Mouse (Mus musculus) hindbrain, embryonic 11.5 days (tissue): ENCODE results near the gene 1600014C10Rik. TPM values are rescaled to one million over a fixed set of nuclear protein-coding genes. Genes with fewer than 3 reads are reported as not detected.

ENCODE experiments used
- ATAC-seq: fragments of 200-750 bp; cut with Nextera tagmentation; 2 replicates; pipeline ENCODE4 v1.8.0; 2017; ENCODE audit warnings: mild to moderate bottlenecking, moderate TSS enrichment, moderate library complexity; ENCODE audit not compliant: low FRiP score
- DNase-seq: peaks from one replicate; pipeline ENCODE4 v3.0.0-alpha.2; 2015; ENCODE audit warnings: low spot score
- H3K27ac ChIP-seq: fragments of 300-500 bp; sonication (generic); 2 replicates; pipeline ENCODE4 v1.5.1; 2014; ENCODE audit warnings: mild to moderate bottlenecking, low read depth, low read length
- H3K27me3 ChIP-seq: fragments of 300-500 bp; sonication (generic); 2 replicates; pipeline ENCODE4 v1.6.1; 2014; ENCODE audit warnings: mild to moderate bottlenecking, low read length, moderate library complexity, mixed read lengths; ENCODE audit not compliant: control insufficient read depth, insufficient read depth
- H3K36me3 ChIP-seq: fragments of 300-500 bp; sonication (generic); 2 replicates; pipeline ENCODE4 v1.6.1; 2014; ENCODE audit warnings: mild to moderate bottlenecking, low read length, moderate library complexity, mixed read lengths; ENCODE audit not compliant: control insufficient read depth, insufficient read depth
- H3K4me1 ChIP-seq: fragments of 300-500 bp; sonication (generic); replicated peaks from 2 replicates; pipeline ENCODE4 v1.6.1; 2014; ENCODE audit warnings: low read length, mixed read lengths; ENCODE audit not compliant: control insufficient read depth, insufficient read depth
- H3K4me2 ChIP-seq: fragments of 300-500 bp; sonication (generic); replicated peaks from 2 replicates; pipeline ENCODE4 v1.6.1; 2014; ENCODE audit warnings: mild to moderate bottlenecking, low read depth, low read length
- H3K4me3 ChIP-seq: fragments of 300-500 bp; sonication (generic); 2 replicates; pipeline ENCODE4 v1.5.1; 2014; ENCODE audit warnings: low read depth, low read length
- H3K9ac ChIP-seq: fragments of 300-500 bp; sonication (generic); 2 replicates; pipeline ENCODE4 v1.6.1; 2014; ENCODE audit warnings: low read depth, low read length
- H3K9me3 ChIP-seq: fragments of 300-500 bp; sonication (generic); 2 replicates; pipeline ENCODE4 v1.6.1; 2016; ENCODE audit warnings: low read length; ENCODE audit not compliant: control insufficient read depth
- WGBS: fragments of 180-500 bp; shearing (Covaris S2); extraction: QIAGEN DNeasy Blood & Tissue Kit; methylation state at CpG from one replicate; pipeline ENCODE4 v1.1.7; 2014; 5-methylcytosine and 5-hydroxymethylcytosine counted together
- polyA plus RNA-seq: library from polyadenylated mRNA; unstranded; fragments of >200 nt; fragmentation: Nextera tagmentation; extraction: Ambion mirVana; gene quantifications from 2 replicates; pipeline ENCODE4 v1.2.1, GENCODE M21; 2014

Gene 1600014C10Rik
- polyA plus RNA-seq, 1 experiment from 2014 or later, result 14.7 TPM

- Histone ChIP-seq H3K4me1 (no peaks in the 10 kb centered on the region), H3K27ac (no peak overlapping the region), H3K4me3 (no peak overlapping the region), H3K9me3 (no peaks in the 10 kb centered on the region), H3K9ac (no peak overlapping the region), H3K36me3 (no peaks in the 10 kb centered on the region), H3K27me3 (no peaks in the 10 kb centered on the region), H3K4me2 (no peak overlapping the region)
- no peak for DNase-seq
- 89% methylated on average over 9 of the region's 9 CpGs for WGBS
- ATAC-seq, result no peak
Measured at GRCm38 (mm10) chr7:38158764-38159458, 24.1 kb upstream of the 1600014C10Rik start.

DNA sequence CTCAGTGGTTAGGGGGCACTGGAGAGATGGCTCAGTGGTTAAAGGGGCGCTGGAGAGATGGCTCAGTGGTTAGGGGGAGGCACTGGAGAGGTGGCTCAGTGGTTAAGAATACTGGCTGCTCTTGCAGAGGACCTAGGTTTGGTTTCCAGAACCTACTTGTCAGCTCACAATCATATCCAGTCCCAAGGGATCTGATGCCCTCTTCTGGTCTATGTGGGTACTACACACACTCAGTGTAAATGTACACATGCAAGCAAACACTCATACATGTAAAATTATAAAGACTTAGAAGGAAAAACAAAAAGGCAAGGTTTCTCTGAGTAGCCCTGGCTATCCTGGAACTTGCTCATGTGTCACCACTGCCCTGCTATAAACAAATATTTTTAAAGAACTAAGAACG lies 21.6 kb upstream of the 1600014C10Rik start:
- peak; percentile 24 for DNase-seq

GRCm38 (mm10) chr7:38163433-38164050 lies 19.5 kb upstream of the 1600014C10Rik start:
- Histone ChIP-seq H3K9ac (no peak overlapping the region), H3K4me1 (no peaks in the 10 kb centered on the region), H3K27me3 (no peaks in the 10 kb centered on the region), H3K9me3 (no peaks in the 10 kb centered on the region), H3K27ac (no peak overlapping the region), H3K4me2 (no peak overlapping the region), H3K36me3 (no peaks in the 10 kb centered on the region), H3K4me3 (no peak overlapping the region)
- DNase-seq (no peak), ATAC-seq (no peak)
- 62% methylated on average over 9 of the region's 9 CpGs for WGBS

More for the DNA sequence above, 21.6 kb upstream of the 1600014C10Rik start:
- Histone ChIP-seq H3K9me3 (no peaks in the 10 kb centered on the region), H3K36me3 (no peaks in the 10 kb centered on the region), H3K4me3 (no peak overlapping the region), H3K4me2 (no peak overlapping the region), H3K9ac (no peak overlapping the region), H3K27me3 (no peaks in the 10 kb centered on the region), H3K27ac (no peak overlapping the region), H3K4me1 (no peaks in the 10 kb centered on the region)
- WGBS, result 91% methylated on average over 2 of the region's 2 CpGs
- no peak for ATAC-seq

DNA sequence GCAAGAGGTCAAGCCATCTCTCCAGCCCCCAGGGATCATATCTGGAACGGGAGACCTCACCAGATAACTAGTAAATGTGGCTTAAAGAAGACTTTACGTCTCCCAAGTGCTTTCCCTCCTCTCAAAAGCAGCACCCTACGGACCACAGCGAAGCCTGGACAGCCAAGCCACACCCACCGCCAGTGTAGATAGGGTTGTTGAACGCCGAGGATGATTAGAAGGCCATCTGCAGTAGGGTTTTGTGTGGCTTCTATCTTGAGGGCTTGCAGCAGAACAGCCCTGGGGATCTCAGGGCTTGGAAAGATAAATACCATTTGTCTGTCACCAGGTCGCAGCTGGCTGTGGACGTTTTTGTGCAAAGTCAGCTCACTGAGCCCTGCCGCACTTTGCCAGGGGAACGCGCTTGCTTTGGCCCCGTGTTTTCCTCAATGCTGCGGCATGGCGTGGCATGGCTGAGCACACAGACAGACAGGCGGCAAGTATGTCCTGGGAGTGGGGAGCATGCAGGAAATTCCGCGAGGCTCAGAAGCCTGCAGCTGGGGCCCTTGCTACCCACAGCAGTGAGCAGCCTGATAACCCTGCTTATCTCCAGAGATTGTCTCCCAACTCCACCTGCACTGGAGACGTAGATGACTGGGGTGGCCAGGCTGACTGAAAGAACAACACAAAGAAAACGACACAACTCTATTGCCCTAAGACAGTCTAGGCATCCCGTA lies 15.9 kb upstream of the 1600014C10Rik start:
- Histone ChIP-seq H3K9me3 (no peaks in the 10 kb centered on the region), H3K4me2 (no peak overlapping the region), H3K27ac (no peak overlapping the region), H3K4me1 (no peaks in the 10 kb centered on the region), H3K9ac (no peak overlapping the region), H3K27me3 (no peaks in the 10 kb centered on the region), H3K4me3 (no peak overlapping the region), H3K36me3 (no peaks in the 10 kb centered on the region)
- ATAC-seq, result no peak
- DNase-seq, result peak; percentile 11
- 59% methylated on average over 21 of the region's 21 CpGs for WGBS

DNA sequence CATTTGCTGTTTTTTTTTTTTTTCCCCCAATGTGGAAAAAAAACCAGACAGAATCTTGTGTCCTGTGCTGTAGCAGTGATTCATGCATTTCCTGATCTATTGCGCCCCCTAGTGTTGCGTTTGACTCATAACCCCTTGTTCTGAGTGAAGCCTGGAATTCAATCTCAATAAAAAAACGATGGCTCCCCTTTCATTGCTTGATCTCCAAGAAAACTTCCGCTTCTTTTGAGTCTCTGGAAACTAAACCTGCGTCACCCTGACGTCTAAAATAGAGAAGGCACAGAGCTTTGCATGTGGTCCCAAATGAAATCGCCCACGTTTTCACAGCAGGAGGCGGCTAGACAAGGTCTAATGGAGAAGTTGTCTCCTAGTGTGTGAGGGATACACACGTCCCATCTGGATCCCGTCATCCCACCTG lies 15.3 kb upstream of the 1600014C10Rik start:
- 16% methylated on average over 11 of the region's 11 CpGs for WGBS
- ATAC-seq, result no peak
- H3K9ac ChIP-seq, result no peak overlapping the region
- no peak overlapping the region for H3K4me3 ChIP-seq
- H3K9me3 ChIP-seq, result no peaks in the 10 kb centered on the region
- H3K4me1 ChIP-seq, result no peaks in the 10 kb centered on the region
- peak; percentile 77 for DNase-seq
- H3K27ac ChIP-seq, result no peak overlapping the region
- H3K36me3 ChIP-seq, result no peaks in the 10 kb centered on the region
- H3K27me3 ChIP-seq, result no peaks in the 10 kb centered on the region
- H3K4me2 ChIP-seq, result no peak overlapping the region

GRCm38 (mm10) chr7:38173871-38174270 lies 9.1 kb upstream of the 1600014C10Rik start:
- no peaks in the 10 kb centered on the region for H3K9me3 ChIP-seq
- 0 out of 2 replicates have a peak, but pooled peaks cover 2% of the 10 kb centered on the region for H3K4me1 ChIP-seq
- peak overlapping the region; percentile 74 for H3K9ac ChIP-seq
- H3K27ac ChIP-seq, result no peak overlapping the region
- no peaks in the 10 kb centered on the region for H3K27me3 ChIP-seq
- no peak overlapping the region; the same call in 1 of the 2 replicates for H3K4me3 ChIP-seq
- peak; percentile 62 for ATAC-seq
- no peaks in the 10 kb centered on the region for H3K36me3 ChIP-seq
- 9% methylated on average over 14 of the region's 14 CpGs for WGBS
- peak overlapping the region; percentile 51 for H3K4me2 ChIP-seq
- DNase-seq, result no peak

- 11% methylated on average over 31 of the region's 31 CpGs for WGBS
- Histone ChIP-seq H3K4me3 (no peak overlapping the region), H3K9me3 (no peaks in the 10 kb centered on the region), H3K27ac (peak overlapping the region; percentile 43; the same call in 1 of the 2 replicates), H3K4me2 (peak overlapping the region; percentile 51), H3K36me3 (no peaks in the 10 kb centered on the region), H3K27me3 (no peaks in the 10 kb centered on the region), H3K9ac (peak overlapping the region; percentile 74), H3K4me1 (0 out of 2 replicates have a peak, but pooled peaks cover 2% of the 10 kb centered on the region)
- peak; percentile 88 for ATAC-seq
- peak; percentile 76 for DNase-seq
Measured at GRCm38 (mm10) chr7:38174321-38175148, 8.5 kb upstream of the 1600014C10Rik start.

DNA sequence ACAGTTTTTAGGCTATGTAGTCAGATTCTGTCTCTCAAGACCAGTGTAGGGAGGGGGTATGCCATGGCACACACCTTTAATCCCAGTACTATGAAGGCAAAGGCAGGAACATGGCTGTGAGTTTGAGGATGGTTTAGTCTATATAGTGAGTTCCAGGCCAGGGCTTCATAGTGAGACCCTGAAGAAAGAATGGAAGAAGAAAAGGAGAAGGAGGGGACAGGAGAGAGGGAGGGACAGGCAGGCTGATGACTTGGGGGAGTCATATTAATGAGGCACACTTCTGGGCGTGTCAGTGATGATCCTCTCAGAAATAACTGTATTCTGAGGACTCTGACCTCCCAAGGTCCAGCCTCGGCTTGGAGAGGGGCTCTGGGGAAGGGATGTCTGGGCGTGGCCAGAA lies 7.0 kb upstream of the 1600014C10Rik start:
- H3K27ac ChIP-seq, result no peak overlapping the region
- H3K9ac ChIP-seq, result no peak overlapping the region
- WGBS, result 75% methylated on average over 3 of the region's 3 CpGs
- H3K36me3 ChIP-seq, result no peaks in the 10 kb centered on the region
- DNase-seq (no peak), ATAC-seq (no peak)
- H3K4me1 ChIP-seq, result 0 out of 2 replicates have a peak, but pooled peaks cover 2% of the 10 kb centered on the region
- H3K9me3 ChIP-seq, result no peaks in the 10 kb centered on the region
- H3K27me3 ChIP-seq, result no peaks in the 10 kb centered on the region
- no peak overlapping the region for H3K4me2 ChIP-seq
- H3K4me3 ChIP-seq, result no peak overlapping the region
